Mouse (Mus musculus) bone marrow macrophage, adult 2 months (primary cell): ENCODE measurements around the gene Ndufb6. TPM values are rescaled to one million over a fixed set of nuclear protein-coding genes. Genes with fewer than 3 reads are reported as not detected.

ENCODE experiments used
- H3K27ac ChIP-seq: 2 replicates; pipeline ENCODE4 v1.5.1; 2012; ENCODE audit warnings: low read depth, low read length; ENCODE audit not compliant: insufficient read depth
- H3K4me1 ChIP-seq: 2 replicates; pipeline ENCODE4 v1.6.1; 2012; ENCODE audit warnings: low read length; ENCODE audit not compliant: control insufficient read depth, insufficient read depth
- H3K4me3 ChIP-seq: 2 replicates; pipeline ENCODE4 v1.5.1; 2012; ENCODE audit warnings: mild to moderate bottlenecking, low read length, moderate library complexity; ENCODE audit not compliant: insufficient read depth
- CTCF ChIP-seq: IDR thresholded peaks from 2 replicates; pipeline ENCODE4 v1.5.1; 2012; ENCODE audit warnings: low read depth, mild to moderate bottlenecking, low read length, moderate library complexity
- POLR2A ChIP-seq: IDR thresholded peaks from 2 replicates; pipeline ENCODE4 v1.6.1; 2012; ENCODE audit warnings: mild to moderate bottlenecking, low read depth, low read length, borderline replicate concordance
- polyA plus RNA-seq: library from polyadenylated mRNA; stranded (reverse); fragments of >200 nt; gene quantifications from 2 replicates; pipeline ENCODE4 v1.2.4, GENCODE M21; 2012; ENCODE audit not compliant: missing spikeins, insufficient read depth, insufficient read length

Gene Ndufb6
- 73.8 and 76.3 TPM in 2 replicates for polyA plus RNA-seq

DNA sequence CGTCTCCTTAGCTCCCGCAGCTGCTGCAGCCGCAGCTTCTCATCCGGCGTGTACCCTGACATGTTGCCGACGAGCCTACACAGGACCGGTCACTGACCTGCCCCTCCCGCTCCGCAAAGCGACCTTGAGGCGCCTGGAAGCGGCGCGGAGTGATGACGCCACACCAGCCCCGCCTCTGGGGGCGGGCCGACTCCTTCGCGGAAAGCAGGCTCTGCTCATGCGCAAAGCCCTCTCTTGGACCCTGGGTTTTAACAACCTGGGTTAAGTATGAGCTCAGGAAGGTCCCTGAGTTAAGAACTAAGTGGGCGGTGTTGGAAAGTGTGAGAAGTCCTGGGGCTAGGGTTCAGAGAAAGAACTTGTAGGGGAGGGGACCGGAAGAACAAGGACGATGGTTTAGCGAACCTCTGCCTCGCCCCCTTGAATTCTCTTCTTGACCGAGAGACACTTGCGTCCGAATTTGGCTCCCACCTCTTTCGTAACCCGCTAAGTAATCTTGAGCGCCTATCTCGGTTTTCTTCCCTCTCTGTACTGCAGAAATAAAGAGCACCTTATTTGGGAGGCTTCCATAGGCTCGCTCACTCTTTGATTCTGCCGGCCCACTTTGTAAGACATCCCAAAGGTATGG, at the start of gene Ndufb6:
Ndufb6 (minus strand) TSS at position 146 of the 625 bp plus-strand sequence.
- no peak for TF ChIP-seq CTCF
- no peak for TF ChIP-seq POLR2A
- H3K27ac ChIP-seq: peak within 1 kb of the TSS; percentile 62
- peaks cover 3% of the 10 kb centered on the region for H3K4me1 ChIP-seq
- peak within 1 kb of the TSS; percentile 76 for H3K4me3 ChIP-seq

DNA sequence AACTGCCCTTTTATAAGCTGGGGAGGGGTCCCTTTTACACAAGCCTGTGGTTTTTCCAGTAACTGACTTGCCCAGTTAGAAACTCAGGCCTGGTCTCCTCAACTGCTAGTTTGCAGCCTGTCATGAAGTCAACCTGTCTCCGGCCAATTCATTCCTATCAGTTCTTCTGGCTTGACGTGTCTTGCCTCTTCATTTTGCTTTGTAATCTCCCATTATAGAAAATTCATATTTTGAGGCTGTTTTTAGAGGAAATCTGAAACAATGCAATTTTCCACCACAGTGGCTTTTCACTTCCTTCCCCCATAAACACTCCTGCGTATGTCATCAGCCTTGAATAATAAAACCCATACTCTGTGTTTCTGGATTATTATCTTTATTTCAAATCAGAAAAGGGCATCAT, 47.9 kb upstream of the Ndufb6 start:
- H3K4me3 ChIP-seq: no peak overlapping the region
- H3K27ac ChIP-seq: no peak overlapping the region
- peaks cover 10% of the 10 kb centered on the region for H3K4me1 ChIP-seq
- no peak for TF ChIP-seq POLR2A
- TF ChIP-seq CTCF: no peak

DNA sequence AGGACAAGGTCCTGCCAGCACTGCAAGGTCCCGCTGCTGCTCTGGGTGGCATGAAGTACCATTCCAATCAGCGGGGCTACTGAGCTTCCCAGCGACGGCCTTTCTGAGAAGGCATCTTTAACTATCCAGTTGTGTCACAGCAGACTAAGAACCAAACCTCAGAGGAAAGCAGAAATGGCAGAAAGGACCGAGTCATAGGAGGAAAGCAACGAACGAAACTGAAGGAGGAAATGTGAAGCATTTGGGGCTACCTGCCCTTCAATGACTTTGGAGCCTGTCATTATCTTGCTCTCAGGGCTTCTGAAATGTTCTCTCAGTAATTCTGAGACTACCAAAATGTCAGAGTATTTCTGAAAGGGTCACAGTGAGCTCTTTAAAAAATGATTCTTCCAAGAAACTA, 45.4 kb upstream of the Ndufb6 start:
- Histone ChIP-seq H3K4me1 (peaks cover 10% of the 10 kb centered on the region), H3K27ac (no peak overlapping the region), H3K4me3 (no peak overlapping the region)
- TF ChIP-seq POLR2A (no peak), CTCF (no peak)

DNA sequence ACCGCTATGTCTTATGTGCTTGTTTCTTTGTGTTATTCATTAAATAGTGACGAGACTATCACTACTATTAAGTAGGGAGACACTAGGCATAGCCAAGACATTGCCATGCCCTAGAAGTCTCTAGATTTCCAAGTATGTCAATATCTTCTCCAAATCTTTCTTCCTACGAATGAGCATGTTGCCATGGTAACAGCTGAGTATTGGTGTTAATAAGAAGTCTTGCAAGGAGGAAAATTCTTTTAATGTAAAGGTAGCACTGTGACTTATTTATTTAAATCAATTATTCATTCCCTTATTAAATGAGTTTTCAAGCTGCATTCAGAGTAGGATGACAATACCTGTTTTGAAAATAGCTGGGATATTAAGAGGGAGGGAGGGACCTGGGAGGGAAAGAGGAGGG, 38.2 kb upstream of the Ndufb6 start:
- peaks cover 8% of the 10 kb centered on the region for H3K4me1 ChIP-seq
- H3K4me3 ChIP-seq: no peak overlapping the region
- no peak overlapping the region for H3K27ac ChIP-seq
- TF ChIP-seq POLR2A (no peak), CTCF (no peak)

DNA sequence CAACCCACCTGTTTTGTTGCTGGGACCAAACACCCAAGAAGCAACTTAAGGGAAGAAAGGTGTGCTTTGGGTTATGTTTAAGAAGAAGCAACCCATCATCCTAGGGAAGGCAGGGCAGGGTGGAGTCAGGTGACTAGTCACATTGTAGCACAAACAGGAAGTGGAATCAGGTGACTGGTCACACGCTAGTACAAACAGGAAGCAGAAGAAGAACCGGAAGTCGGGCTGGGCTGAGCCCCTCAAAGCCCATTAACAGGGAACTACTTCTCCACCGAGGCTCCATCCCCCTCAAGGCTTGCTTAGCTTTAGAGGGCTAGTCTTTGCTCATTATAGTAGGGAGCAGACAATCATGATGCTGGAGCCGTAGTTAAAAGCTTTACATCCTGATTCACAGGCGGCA, 33.8 kb upstream of the Ndufb6 start:
- no peak for TF ChIP-seq POLR2A
- TF ChIP-seq CTCF: no peak
- Histone ChIP-seq H3K4me1 (peaks cover 15% of the 10 kb centered on the region), H3K4me3 (no peak overlapping the region), H3K27ac (peak overlapping the region; percentile 52)

DNA sequence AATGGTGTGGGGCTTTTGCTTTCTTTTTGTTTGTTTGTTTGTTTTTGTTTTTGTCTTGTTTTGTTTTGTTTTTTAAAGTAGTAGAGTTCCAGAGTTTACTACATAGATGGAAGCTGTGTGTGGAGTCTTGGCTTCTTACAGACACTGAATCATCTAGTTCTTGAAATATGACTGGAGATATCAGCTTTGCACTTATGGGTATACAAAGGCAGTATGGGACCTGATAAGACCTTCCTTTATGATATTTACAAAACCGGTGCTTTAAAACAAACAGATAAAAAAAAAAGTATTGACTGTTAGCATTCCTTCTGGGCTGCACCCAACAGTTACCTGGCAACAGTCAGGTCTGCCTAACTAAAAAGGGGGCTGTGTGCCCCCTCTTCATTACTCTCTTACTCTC, 33.0 kb upstream of the Ndufb6 start:
- peaks cover 15% of the 10 kb centered on the region for H3K4me1 ChIP-seq
- H3K4me3 ChIP-seq: no peak overlapping the region
- H3K27ac ChIP-seq: no peak overlapping the region
- TF ChIP-seq CTCF (no peak), POLR2A (no peak)

DNA sequence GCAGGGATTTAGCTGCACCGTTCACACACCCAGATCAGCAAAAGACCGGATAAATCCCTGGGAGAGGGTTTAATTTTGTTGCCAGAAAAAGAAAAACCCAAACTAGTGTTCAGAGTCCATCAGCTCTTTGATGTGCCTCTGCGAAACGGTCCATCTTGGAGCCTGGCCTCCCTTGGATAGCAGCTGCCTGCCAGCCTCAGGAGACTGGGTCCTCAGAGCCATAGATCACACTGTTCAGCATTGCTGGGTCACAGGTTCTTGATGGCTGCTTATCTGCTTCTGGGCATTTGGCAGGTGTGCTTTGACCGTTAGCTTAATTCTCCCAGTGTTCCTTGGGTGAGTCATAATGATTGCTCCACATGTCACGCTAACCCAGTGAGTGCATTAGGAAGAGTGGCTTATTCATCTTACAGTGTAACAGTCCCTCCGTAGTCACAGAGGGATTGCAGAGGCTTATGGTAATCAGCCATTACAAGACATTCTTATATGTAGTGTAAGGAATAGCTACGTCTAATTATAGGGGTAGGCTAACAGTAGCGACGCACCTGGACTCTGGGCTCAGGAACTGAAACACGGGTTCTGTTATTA, 31.7 kb upstream of the Ndufb6 start:
- Histone ChIP-seq H3K4me3 (no peak overlapping the region), H3K4me1 (peaks cover 15% of the 10 kb centered on the region), H3K27ac (no peak overlapping the region)
- TF ChIP-seq POLR2A: no peak
- no peak for TF ChIP-seq CTCF

DNA sequence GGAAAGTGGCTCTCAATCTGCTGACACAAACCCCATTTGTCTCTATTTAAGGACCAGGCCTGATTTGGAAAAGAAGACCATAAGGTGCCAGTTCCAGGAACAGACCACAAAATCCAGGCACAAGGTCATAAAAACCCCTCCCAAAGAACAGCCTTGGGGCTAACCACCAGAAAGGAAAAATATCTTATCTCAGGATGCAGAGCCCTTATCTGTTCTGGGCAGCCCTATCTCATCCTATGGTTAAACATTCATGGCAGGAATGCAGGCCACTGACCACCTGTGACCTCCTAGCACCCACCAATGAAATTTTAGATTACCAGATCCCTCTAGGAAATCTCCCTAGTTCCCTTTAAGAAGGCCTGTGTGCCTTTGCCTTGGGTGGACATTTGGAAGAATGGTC, 30.5 kb upstream of the Ndufb6 start:
- no peak overlapping the region for H3K27ac ChIP-seq
- TF ChIP-seq CTCF: no peak
- no peak for TF ChIP-seq POLR2A
- H3K4me1 ChIP-seq: peaks cover 15% of the 10 kb centered on the region
- no peak overlapping the region for H3K4me3 ChIP-seq

DNA sequence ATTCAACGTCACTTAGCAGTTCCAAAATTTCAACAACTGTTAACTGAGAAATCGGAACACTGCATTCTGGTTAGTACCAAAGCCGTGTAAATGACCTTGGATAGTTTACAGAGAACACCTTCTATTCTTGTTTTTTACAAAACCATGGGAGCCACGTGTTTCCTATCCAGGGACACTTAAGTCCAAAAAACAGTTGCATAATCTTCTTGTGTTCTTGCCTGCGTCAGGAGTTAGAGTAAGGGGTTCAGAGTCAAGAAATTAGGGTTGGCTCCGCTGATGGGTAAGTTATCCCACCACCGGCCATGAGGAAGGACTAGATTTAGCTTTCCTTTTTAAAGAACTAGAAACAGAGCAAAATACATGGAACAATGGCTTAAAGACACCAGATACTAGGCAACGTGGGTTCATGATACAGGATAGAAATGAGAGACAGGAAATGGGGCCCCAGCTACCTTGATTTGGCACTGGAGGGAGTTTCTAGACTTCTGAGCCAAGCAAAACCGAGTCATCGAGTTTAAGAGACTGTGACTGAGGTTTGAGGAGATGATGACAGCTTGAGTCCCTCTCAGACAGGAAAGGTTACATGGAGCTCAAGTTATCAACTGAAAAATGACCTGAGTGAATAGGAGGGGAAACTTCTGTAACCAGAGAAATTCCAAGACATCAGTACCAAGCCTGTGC, 23.4 kb upstream of the Ndufb6 start:
- Histone ChIP-seq H3K27ac (no peak overlapping the region), H3K4me1 (peaks cover 3% of the 10 kb centered on the region), H3K4me3 (no peak overlapping the region)
- TF ChIP-seq CTCF (no peak), POLR2A (no peak)

DNA sequence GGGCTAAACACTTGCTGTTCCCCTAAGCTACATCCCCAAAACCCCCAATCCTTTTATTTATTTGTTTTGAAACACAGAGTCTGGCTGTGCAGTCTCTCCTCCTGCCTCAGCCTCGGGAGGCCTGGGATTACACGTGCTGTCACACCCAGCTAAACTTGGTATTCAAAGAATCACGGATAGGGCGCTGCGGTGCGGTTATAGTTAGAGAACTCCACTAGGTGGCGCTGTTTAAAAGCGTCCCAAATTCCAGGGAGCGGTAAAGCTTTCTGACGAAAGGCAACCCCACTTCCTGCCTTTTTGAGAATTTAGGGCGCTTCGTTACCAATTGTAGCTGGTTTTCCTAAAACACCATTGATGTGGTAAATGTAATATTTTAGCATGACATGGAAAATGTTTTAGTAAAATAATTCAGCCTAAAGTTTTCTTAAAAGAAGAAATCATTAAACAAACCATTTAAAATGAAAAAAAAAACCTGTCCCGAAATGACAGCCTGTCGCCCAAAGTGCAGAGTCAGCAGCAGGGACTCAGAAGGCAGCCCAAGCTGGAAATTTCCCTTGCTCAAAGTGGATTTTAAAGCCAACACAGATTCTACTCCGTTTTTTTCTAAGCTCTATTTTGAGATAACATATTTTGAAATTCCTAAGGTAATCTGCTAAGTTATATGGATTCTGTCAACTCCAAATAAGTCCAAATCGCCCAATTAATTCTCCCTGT, 22.0 kb upstream of the Ndufb6 start:
- Histone ChIP-seq H3K4me3 (peak overlapping the region; percentile 15; the same call in 1 of the 2 replicates), H3K27ac (no peak overlapping the region), H3K4me1 (peaks cover 3% of the 10 kb centered on the region)
- TF ChIP-seq POLR2A (no peak), CTCF (peak; percentile 44; the same call in 1 of the 2 replicates)
